Mouse (Mus musculus) CH12.LX (cell line): Measurements from ENCODE around the gene Sult6b1. TPM values are rescaled to one million over a fixed set of nuclear protein-coding genes. Genes with fewer than 3 reads are reported as not detected.

Source experiments
- DNase-seq: peaks from one replicate; pipeline ENCODE4 v3.0.0-alpha.2; 2013; ENCODE audit errors: extremely low read depth
- H3K27ac ChIP-seq: 2 replicates; pipeline ENCODE4 v1.5.1; 2012; ENCODE audit warnings: low read depth, mild to moderate bottlenecking, control low read depth, moderate library complexity; ENCODE audit not compliant: insufficient read depth
- H3K27me3 ChIP-seq: replicated peaks from 2 replicates; pipeline ENCODE3; 2012; ENCODE audit warnings: inconsistent platforms
- H3K36me3 ChIP-seq, 2 experiments: replicated peaks in 1 of 2; 2 replicates each; pipeline versions ENCODE3 to v1.6.1; 2012; ENCODE audit warnings: inconsistent platforms in 1 of 2, low read length in 1 of 2, mild to moderate bottlenecking in 1 of 2, mixed read lengths in 1 of 2, moderate library complexity in 1 of 2; ENCODE audit not compliant: control insufficient read depth in 1 of 2, insufficient read depth in 1 of 2
- H3K4me1 ChIP-seq, 2 experiments: 2 replicates each; pipeline ENCODE4 v1.6.1; 2012; ENCODE audit warnings: inconsistent platforms in 1 of 2, moderate library complexity in 1 of 2; ENCODE audit not compliant: insufficient read depth in 2 of 2, control insufficient read depth in 1 of 2
- H3K4me2 ChIP-seq: 2 replicates; pipeline ENCODE4 v1.6.1; 2012; ENCODE audit warnings: low read depth, mild to moderate bottlenecking, control low read depth; ENCODE audit not compliant: poor library complexity, insufficient read depth, severe bottlenecking
- H3K4me3 ChIP-seq, 3 experiments: fragments of 150-350 bp in 1 of 3; sonication (generic) in 1 of 3; replicated peaks in 1 of 3; 2 replicates each; pipeline versions ENCODE3 to v1.5.1; 2011 to 2012; ENCODE audit warnings: low read depth in 2 of 3, low read length in 2 of 3, mild to moderate bottlenecking in 2 of 3, moderate library complexity in 2 of 3, control low read depth in 1 of 3, improper control_type of control experiment in 1 of 3, inconsistent platforms in 1 of 3, mixed read lengths in 1 of 3; ENCODE audit not compliant: poor library complexity in 1 of 3
- H3K79me2 ChIP-seq: replicated peaks from 2 replicates; pipeline ENCODE4 v1.6.1; 2012; ENCODE audit warnings: mild to moderate bottlenecking, moderate library complexity; ENCODE audit not compliant: control insufficient read depth, poor library complexity, insufficient read depth, severe bottlenecking; ENCODE audit errors: extremely low read depth
- H3K9ac ChIP-seq: 2 replicates; pipeline ENCODE4 v1.6.1; 2012; ENCODE audit warnings: low read depth, mild to moderate bottlenecking, control low read depth, moderate library complexity; ENCODE audit not compliant: insufficient read depth
- H3K9me3 ChIP-seq: replicated peaks from 2 replicates; pipeline ENCODE3; 2012; ENCODE audit warnings: low read length, inconsistent platforms, mixed read lengths
- BHLHE40 ChIP-seq: IDR thresholded peaks from 2 replicates; pipeline ENCODE4 v1.6.1; 2011; ENCODE audit warnings: mild to moderate bottlenecking, low read depth, low read length, improper control_type of control experiment
- EP300 ChIP-seq: IDR thresholded peaks from 2 replicates; pipeline ENCODE4 v1.6.1; 2011; ENCODE audit warnings: low read length, improper control_type of control experiment
- ETS1 ChIP-seq: conservative IDR thresholded peaks from 2 replicates; pipeline ENCODE4 v1.6.1; 2012; ENCODE audit warnings: low read depth, mild to moderate bottlenecking, inconsistent platforms, low read length, improper control_type of control experiment, moderate library complexity
- IRF4 ChIP-seq: IDR thresholded peaks from 2 replicates; pipeline ENCODE4 v1.6.1; 2014; ENCODE audit warnings: low read depth, mild to moderate bottlenecking, inconsistent platforms, low read length, improper control_type of control experiment
- JUND ChIP-seq: conservative IDR thresholded peaks from 2 replicates; pipeline ENCODE4 v1.6.1; 2011; ENCODE audit warnings: low read depth, low read length, improper control_type of control experiment
- MAFK ChIP-seq: IDR thresholded peaks from 2 replicates; pipeline ENCODE4 v1.6.1; 2011; ENCODE audit warnings: low read length, improper control_type of control experiment; ENCODE audit not compliant: insufficient replicate concordance
- MAZ ChIP-seq: IDR thresholded peaks from 2 replicates; pipeline ENCODE4 v1.6.1; 2012; ENCODE audit warnings: low read depth, mild to moderate bottlenecking, inconsistent platforms, low read length, improper control_type of control experiment, moderate library complexity
- NELFE ChIP-seq: IDR thresholded peaks from 2 replicates; pipeline ENCODE4 v1.6.1; 2011; ENCODE audit warnings: low read depth, low read length, improper control_type of control experiment
- POLR2A ChIP-seq: IDR thresholded peaks from 2 replicates; pipeline ENCODE4 v1.6.1; 2011; ENCODE audit warnings: low read depth, mild to moderate bottlenecking, improper control_type of control experiment, low read length
- RCOR1 ChIP-seq: conservative IDR thresholded peaks from 2 replicates; pipeline ENCODE4 v1.6.1; 2012; ENCODE audit warnings: low read depth, mild to moderate bottlenecking, inconsistent platforms, low read length, improper control_type of control experiment
- SMC3 ChIP-seq: IDR thresholded peaks from 2 replicates; pipeline ENCODE4 v1.6.1; 2011; ENCODE audit warnings: low read depth, low read length, improper control_type of control experiment
- TBP ChIP-seq: conservative IDR thresholded peaks from 2 replicates; pipeline ENCODE4 v1.6.1; 2011; ENCODE audit warnings: low read depth, low read length, improper control_type of control experiment
- UBTF ChIP-seq: IDR thresholded peaks from 2 replicates; pipeline ENCODE4 v1.6.1; 2012; ENCODE audit warnings: low read depth, mild to moderate bottlenecking, inconsistent platforms, low read length, improper control_type of control experiment, moderate library complexity
- USF1 ChIP-seq: IDR thresholded peaks from 2 replicates; pipeline ENCODE4 v1.6.1; 2014; ENCODE audit warnings: low read depth, mild to moderate bottlenecking, inconsistent platforms, low read length, improper control_type of control experiment
- USF2 ChIP-seq: conservative IDR thresholded peaks from 2 replicates; pipeline ENCODE4 v1.6.1; 2011; ENCODE audit warnings: low read depth, low read length, improper control_type of control experiment
- ZC3H11A ChIP-seq: IDR thresholded peaks from 2 replicates; pipeline ENCODE4 v1.6.1; 2012; ENCODE audit warnings: low read depth, mild to moderate bottlenecking, inconsistent platforms, low read length, improper control_type of control experiment
- ZKSCAN1 ChIP-seq: IDR thresholded peaks from 2 replicates; pipeline ENCODE4 v1.6.1; 2012; ENCODE audit warnings: low read depth, inconsistent platforms, low read length, improper control_type of control experiment, borderline replicate concordance
- ZMIZ1 ChIP-seq: IDR thresholded peaks from 2 replicates; pipeline ENCODE4 v1.6.1; 2012; ENCODE audit warnings: low read depth, mild to moderate bottlenecking, inconsistent platforms, low read length, improper control_type of control experiment
- ZNF384 ChIP-seq: IDR thresholded peaks from 2 replicates; pipeline ENCODE4 v1.6.1; 2012; ENCODE audit warnings: low read depth, low read length, improper control_type of control experiment, inconsistent platforms
- dilution Hi-C: fragments of 300-500 bp; cut with MboI; formaldehyde crosslinking; loops from 2 replicates; pipeline ENCODE4 v1.14.3; 2020; ENCODE audit warnings: low sequenced_read_pairs; ENCODE audit not compliant: extremely low pct_unique_long_range_greater_than_20kb, extremely low pct_ligation_motif_present
- in situ Hi-C: fragments of 300-500 bp; cut with MboI; formaldehyde crosslinking; loops from 3 replicates; pipeline ENCODE4 v1.14.3; 2019; ENCODE audit warnings: low sequenced_read_pairs, low pct_ligation_motif_present, low pct_unique_long_range_greater_than_20kb, mixed read lengths
- polyA plus RNA-seq: library from polyadenylated mRNA; unstranded; fragments of >175 nt; gene quantifications from 2 replicates; pipeline ENCODE4 v1.2.1, GENCODE M21; 2012; ENCODE audit warnings: low read depth; ENCODE audit not compliant: insufficient read length
- total RNA-seq, 2 experiments: library from RNA; depleted of rRNA; stranded (reverse); fragments of 300-350 nt in 1 of 2; fragments of >200 nt in 1 of 2; gene quantifications; 2 replicates each; pipeline ENCODE4 v1.2.3; 2012 to 2014

Gene Sult6b1
- total and polyA plus RNA-seq, 3 experiments = 0.34 to 0.46 TPM; not detected in 1

DNA sequence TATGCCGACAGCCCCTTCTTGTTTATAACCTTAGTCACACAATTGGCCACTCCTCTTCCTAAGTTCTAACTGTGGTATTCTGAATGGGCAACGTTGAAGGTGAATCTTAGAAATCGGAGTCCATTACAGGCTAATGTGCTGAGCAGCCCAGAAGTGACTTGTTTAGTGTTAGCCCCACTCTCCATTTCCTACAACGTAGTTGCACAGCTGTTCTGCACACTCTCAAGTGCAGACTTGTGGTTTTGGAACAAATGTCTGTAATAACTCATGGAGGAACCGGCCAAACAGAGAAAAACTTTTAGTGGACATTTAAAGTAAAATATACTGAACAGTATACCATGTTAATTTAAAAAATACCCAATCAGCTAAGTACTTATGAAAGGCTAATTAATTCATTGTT lies 45.3 kb upstream of the Sult6b1 start:
- Histone ChIP-seq H3K9me3 (no peaks in the 10 kb centered on the region), H3K79me2 (no peaks in the 10 kb centered on the region), H3K4me3 (no peak overlapping the region), H3K4me2 (no peak overlapping the region), H3K36me3 (peaks cover 0 to 9% of the 10 kb centered on the region in 2 experiments), H3K27ac (no peak overlapping the region), H3K9ac (no peak overlapping the region), H3K4me1 (peaks cover 0 to 2% of the 10 kb centered on the region in 2 experiments; a peak in 1 of 4 replicates), H3K27me3 (no peaks in the 10 kb centered on the region)
- dilution Hi-C loops (no loop called here), in situ Hi-C loops (no loop called here)
- no peak for TF ChIP-seq TBP
- TF ChIP-seq SMC3 = no peak
- TF ChIP-seq ETS1 = no peak
- no peak for TF ChIP-seq ZC3H11A
- no peak for TF ChIP-seq JUND
- TF ChIP-seq MAZ = no peak
- no peak for TF ChIP-seq POLR2A
- TF ChIP-seq BHLHE40 = no peak
- no peak for TF ChIP-seq IRF4
- no peak for TF ChIP-seq NELFE
- TF ChIP-seq MAFK = no peak
- no peak for TF ChIP-seq ZMIZ1
- TF ChIP-seq UBTF = no peak
- TF ChIP-seq EP300 = no peak
- no peak for TF ChIP-seq ZNF384
- no peak for TF ChIP-seq RCOR1
- no peak for TF ChIP-seq USF1
- DNase-seq = no peak

DNA sequence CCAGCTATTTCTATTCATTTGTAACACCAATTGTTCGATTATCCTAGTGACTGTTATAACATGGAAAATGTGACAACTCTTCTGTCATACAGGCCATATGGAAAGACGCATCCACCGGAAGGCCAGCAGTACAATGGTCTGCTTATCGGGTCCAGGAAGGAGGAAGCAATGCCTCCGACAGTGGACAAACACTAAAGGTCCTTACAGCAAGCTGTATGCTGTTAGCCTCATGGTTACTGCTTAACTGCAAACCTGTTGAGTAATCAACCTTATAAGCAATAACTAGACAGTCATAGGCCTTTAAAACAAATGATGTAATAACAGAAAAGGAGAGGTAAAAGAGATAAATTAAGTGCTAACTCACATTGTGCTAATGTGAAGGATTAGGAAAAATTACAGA lies 44.4 kb upstream of the Sult6b1 start:
- TF ChIP-seq POLR2A = no peak
- TF ChIP-seq ETS1 = no peak
- TF ChIP-seq ZMIZ1 = no peak
- TF ChIP-seq ZNF384 = no peak
- TF ChIP-seq USF2 = no peak
- TF ChIP-seq RCOR1 = no peak
- TF ChIP-seq ZKSCAN1 = no peak
- TF ChIP-seq USF1 = no peak
- H3K79me2 ChIP-seq = no peaks in the 10 kb centered on the region
- in situ Hi-C loops = no loop called here
- dilution Hi-C loops = no loop called here
- H3K4me1 ChIP-seq = peaks cover 0 to 2% of the 10 kb centered on the region in 2 experiments; a peak in 1 of 4 replicates
- no peaks in the 10 kb centered on the region for H3K27me3 ChIP-seq
- DNase-seq = no peak
- H3K4me3 ChIP-seq = no peak overlapping the region
- H3K36me3 ChIP-seq = peaks cover 7 to 17% of the 10 kb centered on the region in 2 experiments
- no peak overlapping the region for H3K9ac ChIP-seq
- H3K4me2 ChIP-seq = no peak overlapping the region
- H3K27ac ChIP-seq = no peak overlapping the region
- no peaks in the 10 kb centered on the region for H3K9me3 ChIP-seq
